Mouse (Mus musculus) limb, embryonic 10.5 days (tissue): ENCODE data around the gene Mvb12b. TPM values are rescaled to one million over a fixed set of nuclear protein-coding genes. Genes with fewer than 3 reads are reported as not detected.

Source experiments
- DNase-seq: peaks from one replicate; pipeline ENCODE4 v3.0.0-alpha.2; 2017; ENCODE audit warnings: low spot score
- H3K27ac ChIP-seq: fragments of 300-500 bp; sonication (generic); 2 replicates; pipeline ENCODE4 v1.5.1; 2016; ENCODE audit warnings: mild to moderate bottlenecking
- H3K27me3 ChIP-seq: fragments of 300-500 bp; sonication (generic); 2 replicates; pipeline ENCODE4 v1.6.1; 2016; ENCODE audit warnings: low read depth, mild to moderate bottlenecking; ENCODE audit not compliant: poor library complexity, severe bottlenecking
- H3K36me3 ChIP-seq: fragments of 300-500 bp; sonication (generic); 2 replicates; pipeline ENCODE4 v1.6.1; 2016; ENCODE audit warnings: mild to moderate bottlenecking, moderate library complexity
- H3K4me1 ChIP-seq: fragments of 300-500 bp; sonication (generic); 2 replicates; pipeline ENCODE4 v1.6.1; 2016
- H3K4me3 ChIP-seq: fragments of 300-500 bp; sonication (generic); 2 replicates; pipeline ENCODE4 v1.5.1; 2016; ENCODE audit warnings: mild to moderate bottlenecking, moderate library complexity
- H3K9me3 ChIP-seq: fragments of 300-500 bp; sonication (generic); replicated peaks from 2 replicates; pipeline ENCODE4 v1.6.1; 2016; ENCODE audit warnings: mild to moderate bottlenecking
- WGBS: fragments of 180-500 bp; shearing (Covaris S2); methylation state at CpG from one replicate; pipeline ENCODE4 v1.1.7; 2016; 5-methylcytosine and 5-hydroxymethylcytosine counted together
- polyA plus RNA-seq: library from polyadenylated mRNA; unstranded; fragments of >200 nt; fragmentation: Nextera tagmentation; extraction: Ambion mirVana; gene quantifications from 2 replicates; pipeline ENCODE4 v1.2.1, GENCODE M21; 2016

Mvb12b gene
- polyA plus RNA-seq, 1 experiment from 2014 or later = 17.5 TPM

DNA sequence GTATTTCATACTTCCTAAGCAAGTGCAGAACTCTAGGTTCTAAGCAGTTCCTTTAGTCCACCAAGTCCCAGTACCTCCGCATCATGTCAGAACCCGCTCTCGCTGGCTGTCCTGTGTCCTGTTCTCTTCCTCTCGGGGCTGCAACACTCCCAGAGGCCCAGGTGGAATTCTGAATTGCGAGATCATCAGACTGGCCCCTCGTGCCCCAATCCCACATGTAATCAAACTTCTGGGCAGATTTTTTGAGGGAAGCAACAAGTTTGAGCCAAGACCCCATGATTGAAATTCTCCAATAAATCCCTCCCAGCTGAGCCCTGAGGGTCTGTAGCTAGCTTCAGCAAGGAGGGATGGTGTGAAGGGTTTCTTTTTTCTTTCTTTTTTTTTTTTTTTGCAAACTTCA, 169.2 kb downstream of the Mvb12b start:
- Histone ChIP-seq H3K27me3 (peaks cover 35% of the 10 kb centered on the region; the same call in 1 of the 2 replicates), H3K4me3 (peak overlapping the region; percentile 54), H3K36me3 (peaks cover 20% of the 10 kb centered on the region), H3K4me1 (peaks cover 77% of the 10 kb centered on the region), H3K27ac (peak overlapping the region; percentile 91), H3K9me3 (no peaks in the 10 kb centered on the region)
- 30% methylated on average over 6 of the region's 6 CpGs for WGBS
- DNase-seq = peak; percentile 58

DNA sequence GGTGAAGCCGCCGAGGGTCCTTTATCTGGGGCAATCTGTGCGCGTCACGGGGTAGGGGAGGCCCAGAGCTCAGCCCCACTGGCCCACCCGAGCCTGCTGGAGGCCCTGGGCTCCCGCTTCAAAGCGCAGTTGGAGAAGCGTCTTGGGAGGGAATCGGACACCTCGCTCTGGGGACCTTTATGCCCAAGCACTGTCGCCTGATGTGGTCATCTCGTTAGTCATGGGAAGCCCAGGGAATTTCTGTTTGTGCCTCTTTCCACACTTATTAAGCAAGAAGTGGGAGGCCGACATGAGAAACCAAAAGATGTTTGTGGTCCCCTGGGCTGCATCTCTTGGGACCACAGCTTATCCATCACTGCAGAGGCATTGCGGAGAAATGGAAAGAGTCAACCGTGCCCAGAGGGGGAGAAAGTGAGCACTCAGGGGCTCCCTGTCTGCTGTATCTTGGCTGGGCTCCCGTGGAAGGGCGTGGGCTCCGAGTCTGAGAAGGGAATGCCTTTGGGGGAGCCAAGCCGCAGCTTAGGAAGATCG, 169.9 kb downstream of the Mvb12b start:
- no peaks in the 10 kb centered on the region for H3K9me3 ChIP-seq
- H3K4me3 ChIP-seq = peak overlapping the region; percentile 54
- peak overlapping the region; percentile 91 for H3K27ac ChIP-seq
- DNase-seq = peak; percentile 71
- peaks cover 35% of the 10 kb centered on the region; the same call in 1 of the 2 replicates for H3K27me3 ChIP-seq
- peaks cover 15% of the 10 kb centered on the region for H3K36me3 ChIP-seq
- H3K4me1 ChIP-seq = peaks cover 84% of the 10 kb centered on the region
- 8% methylated on average over 21 of the region's 21 CpGs for WGBS

DNA sequence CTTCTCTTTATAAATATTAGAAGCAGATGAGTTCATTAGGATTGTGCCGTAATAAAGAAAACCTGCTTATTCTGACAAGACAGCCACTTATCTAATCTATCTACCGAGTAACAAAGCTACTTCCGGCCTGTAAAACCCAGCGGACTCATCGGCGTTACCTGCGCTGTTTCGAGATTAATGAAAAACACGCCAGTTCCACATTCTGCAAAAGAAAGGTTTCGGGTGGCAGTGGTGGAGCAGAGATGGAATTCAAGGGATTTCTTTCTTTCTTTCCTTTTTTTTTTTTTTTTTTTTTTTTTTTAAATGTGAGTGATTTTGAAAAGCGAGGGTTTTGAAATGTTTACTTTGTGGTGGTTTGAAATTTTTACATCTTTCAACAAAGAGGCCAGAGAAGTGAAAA, 170.4 kb downstream of the Mvb12b start:
- peak overlapping the region; percentile 91 for H3K27ac ChIP-seq
- peaks cover 35% of the 10 kb centered on the region; the same call in 1 of the 2 replicates for H3K27me3 ChIP-seq
- peaks cover 10% of the 10 kb centered on the region for H3K36me3 ChIP-seq
- H3K9me3 ChIP-seq = no peaks in the 10 kb centered on the region
- 16% methylated on average over 11 of the region's 11 CpGs for WGBS
- DNase-seq = no peak
- H3K4me1 ChIP-seq = peaks cover 89% of the 10 kb centered on the region
- H3K4me3 ChIP-seq = peak overlapping the region; percentile 54

DNA sequence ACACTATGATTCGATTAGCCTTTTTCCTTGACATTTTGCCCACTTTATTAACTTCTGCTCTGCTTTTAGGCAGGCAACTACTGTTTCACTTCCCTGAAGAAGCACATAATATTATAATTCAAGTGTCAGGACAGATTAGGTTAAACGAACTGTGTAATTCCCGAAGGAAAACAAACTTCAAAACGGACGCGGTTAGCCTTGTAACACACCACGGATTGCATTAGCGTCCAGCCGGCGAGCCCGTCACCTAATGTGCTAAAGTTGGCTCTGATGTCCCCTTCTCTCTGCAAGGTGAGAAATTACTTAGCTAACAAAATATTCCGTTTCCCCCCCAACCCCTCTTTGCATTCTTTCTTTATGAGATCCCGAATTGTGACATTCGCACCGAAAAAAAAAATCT, 170.9 kb downstream of the Mvb12b start:
- no peak for DNase-seq
- H3K27me3 ChIP-seq = peaks cover 36% of the 10 kb centered on the region; the same call in 1 of the 2 replicates
- peak overlapping the region; percentile 91 for H3K27ac ChIP-seq
- WGBS = 23% methylated on average over 15 of the region's 15 CpGs
- peaks cover 94% of the 10 kb centered on the region for H3K4me1 ChIP-seq
- H3K36me3 ChIP-seq = peaks cover 5% of the 10 kb centered on the region
- peak overlapping the region; percentile 54 for H3K4me3 ChIP-seq
- no peaks in the 10 kb centered on the region for H3K9me3 ChIP-seq

DNA sequence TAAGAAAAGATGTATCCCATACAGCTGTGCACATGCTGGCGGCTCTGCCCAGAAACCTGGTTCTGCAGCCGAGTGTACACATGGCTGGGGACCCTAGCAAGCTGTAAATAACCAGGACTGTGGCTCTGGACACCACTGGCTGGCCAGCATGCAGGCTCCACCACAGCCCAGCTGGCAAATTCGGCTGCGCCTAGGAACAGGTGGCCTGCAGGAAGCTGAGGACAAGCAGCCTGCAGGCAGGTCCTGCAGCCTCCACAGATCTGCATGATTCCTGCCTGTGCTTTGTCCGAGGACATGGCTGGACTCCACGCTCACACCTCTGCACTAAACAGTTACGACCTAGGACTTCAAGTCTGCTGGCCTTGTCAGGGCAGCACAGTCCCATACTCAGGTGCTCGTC, 172.8 kb downstream of the Mvb12b start:
- peak overlapping the region; percentile 54 for H3K4me3 ChIP-seq
- H3K9me3 ChIP-seq = no peaks in the 10 kb centered on the region
- H3K27ac ChIP-seq = peak overlapping the region; percentile 91
- WGBS = 13% methylated on average over 8 of the region's 8 CpGs
- peaks cover 49% of the 10 kb centered on the region for H3K27me3 ChIP-seq
- H3K36me3 ChIP-seq = no peaks in the 10 kb centered on the region
- H3K4me1 ChIP-seq = peaks cover 94% of the 10 kb centered on the region
- peak; percentile 78 for DNase-seq

DNA sequence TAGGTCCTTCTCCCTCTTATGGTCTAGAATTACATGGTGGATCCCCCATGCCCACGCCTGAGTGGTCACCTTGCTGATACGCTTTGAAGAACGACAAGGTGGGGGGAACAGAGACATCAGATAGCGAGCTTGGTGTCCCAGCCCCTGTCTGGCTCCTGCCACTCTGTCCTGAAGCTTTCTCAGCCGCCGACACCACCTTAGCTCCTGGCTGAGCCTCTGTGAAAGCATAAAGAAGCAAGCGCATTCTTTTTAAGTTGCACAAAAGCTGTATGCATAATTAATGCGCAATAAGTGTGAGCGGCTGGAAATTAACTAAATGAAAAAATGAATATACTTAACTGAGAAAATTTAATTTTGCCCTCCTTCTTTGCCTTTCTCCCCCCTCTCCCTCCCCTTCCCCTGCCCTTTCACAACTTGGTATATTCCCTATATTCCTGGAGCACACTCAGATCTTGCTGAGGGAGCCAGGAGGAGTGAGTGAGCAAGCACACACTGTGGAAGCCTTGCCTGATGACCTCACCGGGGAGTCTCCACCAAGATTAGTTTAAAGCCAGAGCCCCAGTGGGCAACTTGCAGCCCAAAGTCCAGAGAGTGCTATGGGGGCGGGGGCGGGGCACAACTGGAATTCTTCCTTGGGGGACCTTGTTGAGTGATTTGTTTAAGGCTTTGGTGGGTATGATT, 174.0 kb downstream of the Mvb12b start:
- H3K27me3 ChIP-seq = peaks cover 49% of the 10 kb centered on the region
- H3K4me1 ChIP-seq = peaks cover 88% of the 10 kb centered on the region
- peak overlapping the region; percentile 54 for H3K4me3 ChIP-seq
- no peaks in the 10 kb centered on the region for H3K9me3 ChIP-seq
- no peaks in the 10 kb centered on the region for H3K36me3 ChIP-seq
- no peak for DNase-seq
- peak overlapping the region; percentile 91 for H3K27ac ChIP-seq
- WGBS = 31% methylated on average over 12 of the region's 12 CpGs

DNA sequence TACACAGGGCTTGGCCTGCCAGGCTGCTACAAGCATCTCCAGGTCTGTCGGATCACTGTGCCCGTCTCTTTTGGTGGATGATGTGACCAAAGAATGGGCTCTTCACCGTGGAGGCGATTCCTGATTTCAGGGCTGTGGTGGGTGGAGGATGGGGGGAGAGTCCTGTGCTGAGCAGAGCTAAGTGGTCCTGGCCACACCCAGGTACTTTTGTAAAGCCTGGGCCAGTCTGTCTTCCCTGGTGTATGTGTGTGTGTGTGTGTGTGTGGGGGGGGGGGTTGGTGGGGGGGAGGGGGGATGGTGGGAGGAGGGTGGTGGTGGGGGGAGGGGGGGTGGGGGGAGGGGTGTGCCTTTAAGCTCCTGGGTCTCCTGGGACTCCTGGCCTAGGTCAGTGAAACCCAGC, 174.9 kb downstream of the Mvb12b start:
- peak overlapping the region; percentile 54 for H3K4me3 ChIP-seq
- H3K27ac ChIP-seq = peak overlapping the region; percentile 91
- peaks cover 88% of the 10 kb centered on the region for H3K4me1 ChIP-seq
- no peak for DNase-seq
- no peaks in the 10 kb centered on the region for H3K9me3 ChIP-seq
- peaks cover 50% of the 10 kb centered on the region for H3K27me3 ChIP-seq
- H3K36me3 ChIP-seq = no peaks in the 10 kb centered on the region
- WGBS = 8% methylated on average over 4 of the region's 4 CpGs

DNA sequence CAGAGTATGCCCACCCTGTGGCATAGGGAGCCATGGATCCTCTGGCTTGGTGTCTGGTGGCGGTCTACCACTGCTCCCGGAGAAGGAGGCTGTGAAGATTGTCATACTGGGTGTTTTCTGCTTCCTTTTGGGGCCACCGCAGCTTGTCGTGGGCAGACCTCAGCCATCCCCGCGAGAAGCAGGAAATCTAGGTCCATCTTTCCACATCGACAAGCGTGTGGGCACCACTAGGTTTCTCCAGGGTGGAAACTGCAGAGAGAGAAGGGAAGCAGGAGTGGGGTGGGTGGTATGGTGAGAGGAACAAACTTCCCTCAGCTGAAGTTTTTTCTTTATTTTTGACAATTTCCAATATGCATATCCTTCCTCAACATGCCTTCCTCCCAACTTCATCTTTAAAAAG, 178.9 kb downstream of the Mvb12b start:
- Histone ChIP-seq H3K36me3 (no peaks in the 10 kb centered on the region), H3K4me1 (peaks cover 89% of the 10 kb centered on the region), H3K27ac (peak overlapping the region; percentile 89), H3K9me3 (no peaks in the 10 kb centered on the region), H3K4me3 (0 out of 2 replicates have a peak overlapping the region, but pooled peaks have one; percentile 15), H3K27me3 (peaks cover 64% of the 10 kb centered on the region)
- 89% methylated on average over 8 of the region's 8 CpGs for WGBS
- no peak for DNase-seq

GRCm38 (mm10) chr2:33708096-33708495, 179.7 kb downstream of the Mvb12b start:
- Histone ChIP-seq H3K9me3 (no peaks in the 10 kb centered on the region), H3K27ac (peak overlapping the region; percentile 89), H3K4me3 (peak overlapping the region; percentile 15; the same call in 1 of the 2 replicates), H3K36me3 (no peaks in the 10 kb centered on the region), H3K27me3 (peaks cover 71% of the 10 kb centered on the region), H3K4me1 (peaks cover 89% of the 10 kb centered on the region)
- DNase-seq = peak; percentile 76
- 19% methylated on average over 3 of the region's 3 CpGs for WGBS

- peak overlapping the region; percentile 89 for H3K27ac ChIP-seq
- H3K27me3 ChIP-seq = peaks cover 83% of the 10 kb centered on the region
- peak overlapping the region; percentile 34 for H3K4me3 ChIP-seq
- H3K9me3 ChIP-seq = no peaks in the 10 kb centered on the region
- no peaks in the 10 kb centered on the region for H3K36me3 ChIP-seq
- 19% methylated on average over 9 of the region's 9 CpGs for WGBS
- peak; percentile 55 for DNase-seq
- H3K4me1 ChIP-seq = peaks cover 89% of the 10 kb centered on the region
Measured at GRCm38 (mm10) chr2:33706403-33706802, 181.3 kb downstream of the Mvb12b start.

DNA sequence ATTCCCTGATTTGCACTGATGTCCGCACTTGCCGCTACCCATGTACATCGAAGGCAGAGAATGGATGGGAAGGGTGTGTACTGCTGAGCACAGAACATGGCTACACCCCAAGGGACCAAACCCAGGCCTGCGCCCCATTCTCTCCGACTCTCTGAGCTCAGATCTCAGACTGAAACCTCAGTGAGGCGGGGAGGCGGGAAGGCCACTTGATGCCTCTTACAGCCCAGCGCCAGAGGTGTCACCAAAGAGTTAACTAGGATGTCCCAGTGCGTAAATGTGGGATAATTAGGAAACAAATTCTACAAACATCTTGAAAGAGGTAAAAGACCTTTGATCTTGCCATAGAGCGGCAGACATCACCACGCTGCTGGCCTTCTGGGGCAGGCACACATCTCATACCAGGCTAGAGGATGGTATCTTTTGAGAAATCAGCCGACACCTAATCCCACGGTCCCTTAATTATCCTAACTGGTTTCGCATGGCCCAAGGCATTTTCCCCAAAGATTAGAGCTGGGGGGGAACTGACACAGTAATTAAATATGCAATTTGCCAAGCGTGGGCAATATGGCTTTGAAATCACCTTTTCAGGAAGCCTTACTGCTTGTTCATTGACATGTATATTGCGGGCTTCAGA, 181.9 kb downstream of the Mvb12b start:
- Histone ChIP-seq H3K4me1 (peaks cover 93% of the 10 kb centered on the region), H3K4me3 (peak overlapping the region; percentile 34), H3K27ac (peak overlapping the region; percentile 89), H3K36me3 (no peaks in the 10 kb centered on the region), H3K27me3 (peaks cover 83% of the 10 kb centered on the region), H3K9me3 (no peaks in the 10 kb centered on the region)
- WGBS = 13% methylated on average over 16 of the region's 16 CpGs
- DNase-seq = peak; percentile 72

- peaks cover 65% of the 10 kb centered on the region for H3K27me3 ChIP-seq
- peak overlapping the region; percentile 89 for H3K27ac ChIP-seq
Measured at GRCm38 (mm10) chr2:33703286-33703685, 184.5 kb downstream of the Mvb12b start.

DNA sequence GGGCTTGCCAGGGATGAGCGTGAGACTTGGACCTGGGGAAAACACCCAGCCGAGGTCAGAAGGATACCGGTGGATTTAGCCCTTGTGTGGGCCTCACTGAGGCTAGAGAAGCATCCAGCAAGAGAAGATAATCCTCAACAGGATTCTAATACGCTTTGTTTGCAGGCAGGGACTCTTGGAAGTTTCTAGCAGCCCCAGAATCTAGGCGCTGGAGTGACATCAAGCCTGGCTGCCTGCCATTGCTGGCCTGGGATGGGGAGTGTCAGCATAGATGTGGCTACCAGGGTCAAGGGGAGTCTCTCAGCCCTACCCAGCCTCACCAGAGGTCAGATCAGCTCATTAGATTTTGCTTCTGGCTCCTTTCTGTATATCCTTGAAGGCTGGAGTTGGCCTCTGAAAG, 185.0 kb downstream of the Mvb12b start:
- H3K36me3 ChIP-seq = no peaks in the 10 kb centered on the region
- H3K27ac ChIP-seq = peak overlapping the region; percentile 89
- peaks cover 61% of the 10 kb centered on the region for H3K27me3 ChIP-seq
- DNase-seq = no peak
- H3K4me1 ChIP-seq = peaks cover 80% of the 10 kb centered on the region
- peak overlapping the region; percentile 46 for H3K4me3 ChIP-seq
- no peaks in the 10 kb centered on the region for H3K9me3 ChIP-seq
- 76% methylated on average over 5 of the region's 5 CpGs for WGBS

More at GRCm38 (mm10) chr2:33703286-33703685, 184.5 kb downstream of the Mvb12b start:
- Histone ChIP-seq H3K36me3 (no peaks in the 10 kb centered on the region), H3K4me1 (peaks cover 86% of the 10 kb centered on the region), H3K4me3 (peak overlapping the region; percentile 46), H3K9me3 (no peaks in the 10 kb centered on the region)
- WGBS = 18% methylated on average over 5 of the region's 5 CpGs
- DNase-seq = peak; percentile 64
